Mouse (Mus musculus): Measurements from ENCODE around the gene Rps6ka2. TPM values are rescaled to one million over a fixed set of nuclear protein-coding genes. Genes with fewer than 3 reads are reported as not detected.
"Not testable (repeated sequence)": the region's sequence is repeated elsewhere in the genome, so short reads cannot be mapped to it uniquely, and the experiment has no call there.

Rps6ka2 gene
- 28.2 and 40.7 TPM in 2 replicates for total RNA-seq (2014; rRNA removed)
- 12.0 and 16.8 TPM in 2 replicates for polyA plus RNA-seq (2015; fragmentation: Nextera tagmentation; extraction: Ambion mirVana)

- no peak for TF ChIP-seq CTCF (IDR thresholded peaks at IDR 0.05; ENCODE audit: low read depth)
- WGBS, result 2% methylated on average over 56 of the region's 56 CpGs
These were observed at the start of gene Rps6ka2 for GRCm38 (mm10) chr17:7169627-7170303. TSS of gene Rps6ka2 (plus strand) at chr17:7170115.

GRCm38 (mm10) chr17:7120835-7121234, 49.1 kb upstream of the Rps6ka2 start:
- H3K4me1 ChIP-seq (ENCODE audit: insufficient read depth); H3K9ac ChIP-seq; H3K27ac ChIP-seq (ENCODE audit: low read depth, low read length); H3K4me2 ChIP-seq (ENCODE audit: low read depth); H3K4me3 ChIP-seq (ENCODE audit: low read depth, low read length); H3K9me3 ChIP-seq (ENCODE audit: low read length); H3K27me3 ChIP-seq (ENCODE audit: insufficient read depth, low read length); ATAC-seq; H3K36me3 ChIP-seq (ENCODE audit: insufficient read depth): not testable (repeated sequence)
- 52% methylated on average over 3 of the region's 3 CpGs for WGBS
- DNase-seq, result peak; percentile 36

More at GRCm38 (mm10) chr17:7169627-7170303, at the start of gene Rps6ka2:
- peaks cover 11% of the 10 kb centered on the region for H3K4me1 ChIP-seq (ENCODE audit: insufficient read depth)
- H3K4me3 ChIP-seq (ENCODE audit: low read depth, low read length), result peak within 1 kb of the TSS; percentile 81
- H3K4me2 ChIP-seq (ENCODE audit: low read depth), result peak within 1 kb of the TSS; percentile 81
- no peaks in the 10 kb centered on the region for H3K9me3 ChIP-seq (ENCODE audit: low read length)
- ATAC-seq (peak; percentile 99), DNase-seq (peak; percentile 98)
- H3K9ac ChIP-seq, result peak within 1 kb of the TSS; percentile 82
- no peaks in the 10 kb centered on the region for H3K27me3 ChIP-seq (ENCODE audit: insufficient read depth, low read length)
- H3K27ac ChIP-seq (ENCODE audit: low read depth, low read length), result peak within 1 kb of the TSS; percentile 79
- H3K36me3 ChIP-seq (ENCODE audit: insufficient read depth), result no peaks in the 10 kb centered on the region

GRCm38 (mm10) chr17:7122554-7122953, 47.4 kb upstream of the Rps6ka2 start:
- WGBS, result 84% methylated on average over 11 of the region's 11 CpGs
- not testable (repeated sequence) for H3K9me3 ChIP-seq (ENCODE audit: low read length); H3K36me3 ChIP-seq (ENCODE audit: insufficient read depth); H3K4me2 ChIP-seq (ENCODE audit: low read depth); H3K4me3 ChIP-seq (ENCODE audit: low read depth, low read length); ATAC-seq; H3K9ac ChIP-seq; H3K27ac ChIP-seq (ENCODE audit: low read depth, low read length); H3K4me1 ChIP-seq (ENCODE audit: insufficient read depth); DNase-seq; H3K27me3 ChIP-seq (ENCODE audit: insufficient read depth, low read length)

GRCm38 (mm10) chr17:7126475-7126874, 43.4 kb upstream of the Rps6ka2 start:
- not testable (repeated sequence) for H3K9ac ChIP-seq; H3K4me3 ChIP-seq (ENCODE audit: low read depth, low read length); H3K4me2 ChIP-seq (ENCODE audit: low read depth); ATAC-seq; H3K27ac ChIP-seq (ENCODE audit: low read depth, low read length); H3K27me3 ChIP-seq (ENCODE audit: insufficient read depth, low read length); DNase-seq; H3K4me1 ChIP-seq (ENCODE audit: insufficient read depth); H3K36me3 ChIP-seq (ENCODE audit: insufficient read depth); H3K9me3 ChIP-seq (ENCODE audit: low read length)
- WGBS, result 89% methylated on average over 6 of the region's 10 CpGs

GRCm38 (mm10) chr17:7134002-7134401, 35.9 kb upstream of the Rps6ka2 start:
- H3K27me3 ChIP-seq (ENCODE audit: insufficient read depth, low read length); H3K9me3 ChIP-seq (ENCODE audit: low read length); H3K4me1 ChIP-seq (ENCODE audit: insufficient read depth); DNase-seq; H3K27ac ChIP-seq (ENCODE audit: low read depth, low read length); H3K4me3 ChIP-seq (ENCODE audit: low read depth, low read length); H3K36me3 ChIP-seq (ENCODE audit: insufficient read depth); H3K4me2 ChIP-seq (ENCODE audit: low read depth); ATAC-seq; H3K9ac ChIP-seq: not testable (repeated sequence)
- WGBS, result no CpG with 5 or more reads among the region's 7 CpGs

- not testable (repeated sequence) for H3K4me3 ChIP-seq (ENCODE audit: low read depth, low read length); H3K9me3 ChIP-seq (ENCODE audit: low read length); ATAC-seq; H3K36me3 ChIP-seq (ENCODE audit: insufficient read depth); DNase-seq; H3K27ac ChIP-seq (ENCODE audit: low read depth, low read length); H3K27me3 ChIP-seq (ENCODE audit: insufficient read depth, low read length); H3K9ac ChIP-seq; H3K4me1 ChIP-seq (ENCODE audit: insufficient read depth); H3K4me2 ChIP-seq (ENCODE audit: low read depth)
- WGBS, result 90% methylated on average over 7 of the region's 8 CpGs
These were observed 34.6 kb upstream of the Rps6ka2 start for GRCm38 (mm10) chr17:7135277-7135676.

GRCm38 (mm10) chr17:7138186-7138925, 31.6 kb upstream of the Rps6ka2 start:
- no peak overlapping the region for H3K4me3 ChIP-seq (ENCODE audit: low read depth, low read length)
- no peaks in the 10 kb centered on the region for H3K9me3 ChIP-seq (ENCODE audit: low read length)
- no peak overlapping the region for H3K9ac ChIP-seq
- 87% methylated on average over 21 of the region's 21 CpGs for WGBS
- DNase-seq, result no peak
- no peaks in the 10 kb centered on the region for H3K27me3 ChIP-seq (ENCODE audit: insufficient read depth, low read length)
- no peak for ATAC-seq
- H3K4me1 ChIP-seq (ENCODE audit: insufficient read depth), result no peaks in the 10 kb centered on the region
- H3K4me2 ChIP-seq (ENCODE audit: low read depth), result no peak overlapping the region
- no peak overlapping the region for H3K27ac ChIP-seq (ENCODE audit: low read depth, low read length)
- H3K36me3 ChIP-seq (ENCODE audit: insufficient read depth), result no peaks in the 10 kb centered on the region
- TF ChIP-seq CTCF (IDR thresholded peaks at IDR 0.05; ENCODE audit: low read depth), result no peak
